Mouse (Mus musculus) bone marrow, adult 2 months (tissue): Measurements from ENCODE around the gene Mast4. TPM values are rescaled to one million over a fixed set of nuclear protein-coding genes. Genes with fewer than 3 reads are reported as not detected.

Source experiments
- H3K27ac ChIP-seq: fragments of 200-500 bp; 2 replicates; pipeline ENCODE4 v1.5.1; 2012; ENCODE audit warnings: low read depth, mild to moderate bottlenecking, control low read depth, inconsistent platforms, low read length; ENCODE audit not compliant: control insufficient read depth, poor library complexity, insufficient read depth
- H3K4me1 ChIP-seq: fragments of 200-500 bp; 2 replicates; pipeline ENCODE4 v1.6.1; 2011; ENCODE audit warnings: low read length; ENCODE audit not compliant: control insufficient read depth, insufficient read depth
- H3K4me3 ChIP-seq: fragments of 200-500 bp; replicated peaks from 2 replicates; pipeline ENCODE3; 2011; ENCODE audit warnings: mild to moderate bottlenecking, low read depth, low read length, control low read depth; ENCODE audit not compliant: control insufficient read depth
- CTCF ChIP-seq: fragments of 200-500 bp; IDR thresholded peaks from 2 replicates; pipeline ENCODE4 v1.5.1; 2011; ENCODE audit warnings: low read length, control low read depth; ENCODE audit not compliant: control insufficient read depth, insufficient read depth
- POLR2A ChIP-seq: fragments of 200-500 bp; IDR thresholded peaks from 2 replicates; pipeline ENCODE4 v1.6.1; 2011; ENCODE audit warnings: low read depth, mild to moderate bottlenecking, control low read depth, low read length, borderline replicate concordance; ENCODE audit not compliant: control insufficient read depth
- whole genome bisulfite sequencing: fragments of 180-500 bp; shearing (Covaris S2); methylation state at CpG from one replicate; pipeline ENCODE4 v1.1.7; 2018; 5-methylcytosine and 5-hydroxymethylcytosine counted together
- polyA plus RNA-seq: library from polyadenylated mRNA; stranded (reverse); fragments of >200 nt; gene quantifications from 2 replicates; pipeline ENCODE4 v1.2.4, GENCODE M21; 2011; ENCODE audit warnings: low replicate concordance; ENCODE audit not compliant: missing spikeins, insufficient read depth, insufficient read length

Gene Mast4
- polyA plus RNA-seq, 1 experiment, result 6.7 TPM

DNA sequence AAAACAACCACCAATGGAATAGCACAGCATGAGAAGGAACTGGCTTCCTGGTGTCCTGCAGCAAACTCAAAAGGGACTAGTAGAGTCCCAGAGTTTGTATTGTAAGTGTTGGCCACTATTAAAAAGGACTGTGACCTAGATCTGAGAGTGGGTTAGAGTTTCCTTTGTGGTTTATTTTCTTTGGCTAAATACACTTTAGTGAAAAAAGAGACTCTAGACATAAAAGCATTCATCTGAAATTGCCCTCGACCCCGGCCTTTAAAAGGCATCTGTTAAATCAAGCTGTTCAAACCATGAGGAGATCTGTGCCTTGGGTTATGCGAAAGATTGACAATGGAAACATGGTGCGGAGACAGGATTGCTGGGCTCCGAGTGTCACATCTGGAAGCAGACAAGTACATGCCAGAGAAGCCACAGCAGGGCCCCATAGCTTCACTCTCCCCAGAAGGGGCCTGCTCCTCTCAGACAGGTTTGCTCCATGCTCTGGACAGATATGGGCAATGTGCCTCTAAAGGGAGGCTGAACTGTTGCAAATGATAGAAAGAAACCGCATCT, 543.6 kb downstream of the Mast4 start:
- TF ChIP-seq POLR2A, result no peak
- no peak for TF ChIP-seq CTCF
- H3K27ac ChIP-seq, result no peak overlapping the region
- 88% methylated on average over 6 of the region's 6 CpGs for WGBS
- no peak overlapping the region for H3K4me3 ChIP-seq
- H3K4me1 ChIP-seq, result no peaks in the 10 kb centered on the region; the same call in 1 of the 2 replicates

DNA sequence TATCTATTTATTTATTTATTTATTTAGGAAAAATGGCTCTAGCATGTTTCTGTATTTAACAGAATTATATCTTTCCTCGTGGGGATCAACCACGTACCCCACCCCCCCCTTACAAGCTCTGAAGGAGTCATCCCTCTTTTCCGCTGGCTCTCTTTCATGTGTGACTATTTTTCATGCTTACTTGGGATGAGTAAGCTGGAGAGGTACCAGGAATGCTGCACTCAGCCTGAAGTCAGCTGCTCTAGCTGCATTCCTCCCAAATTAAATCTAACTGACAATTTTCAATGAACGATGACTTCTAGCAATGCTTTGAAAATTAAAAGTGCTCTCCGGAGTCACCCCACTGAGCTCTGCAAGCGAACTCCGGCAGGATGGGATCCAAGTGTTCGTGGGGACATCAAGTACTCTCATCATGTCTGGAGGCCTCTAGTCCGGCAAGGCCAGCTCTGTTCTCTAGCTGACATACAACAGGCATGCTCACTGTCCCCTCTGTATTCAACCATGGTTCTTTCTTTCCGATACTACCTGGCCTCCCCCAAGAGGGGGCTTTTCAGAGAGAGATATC, 547.5 kb downstream of the Mast4 start:
- TF ChIP-seq CTCF (no peak), POLR2A (no peak)
- H3K4me3 ChIP-seq, result no peak overlapping the region
- WGBS, result 91% methylated on average over 10 of the region's 10 CpGs
- no peak overlapping the region for H3K27ac ChIP-seq
- H3K4me1 ChIP-seq, result no peaks in the 10 kb centered on the region

DNA sequence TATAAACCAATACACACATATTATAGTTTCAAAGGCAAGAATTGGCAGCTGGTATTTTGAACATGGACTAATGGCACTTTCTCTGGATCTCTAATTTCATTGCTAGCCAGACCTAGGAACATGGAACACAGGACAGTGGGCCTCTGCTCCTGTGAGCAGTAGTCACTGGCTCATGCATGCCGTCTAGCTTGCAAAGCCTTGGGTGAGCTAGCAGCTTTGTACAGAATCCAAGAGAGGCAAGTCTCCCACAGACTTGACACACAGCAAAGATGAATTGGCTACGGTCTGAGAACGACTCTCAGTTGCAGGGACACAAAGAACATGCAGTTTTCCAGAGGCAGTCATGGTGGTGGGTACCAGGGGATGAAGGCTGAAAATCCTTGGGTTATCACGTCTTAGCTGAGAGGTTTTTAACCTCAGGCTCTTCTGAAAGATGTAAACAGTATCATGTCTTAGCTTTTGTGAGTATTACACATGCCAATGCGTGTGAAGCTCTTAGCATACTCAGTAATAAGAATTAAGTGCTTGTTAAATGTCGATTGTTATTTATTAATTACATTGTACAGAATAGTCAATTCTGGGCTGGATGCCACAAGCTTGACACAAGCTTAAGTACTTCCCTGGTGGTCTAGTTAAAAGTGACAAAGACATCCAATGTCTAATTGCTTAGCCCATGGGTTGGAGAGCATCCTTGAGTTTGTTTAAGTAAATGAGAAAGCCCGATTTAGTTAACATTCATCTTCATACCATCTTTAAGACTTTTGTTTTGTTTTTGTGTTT, 550.6 kb downstream of the Mast4 start:
- Histone ChIP-seq H3K4me1 (no peaks in the 10 kb centered on the region), H3K27ac (no peak overlapping the region), H3K4me3 (no peak overlapping the region)
- 87% methylated on average over 7 of the region's 7 CpGs for WGBS
- no peak for TF ChIP-seq CTCF
- TF ChIP-seq POLR2A, result no peak

DNA sequence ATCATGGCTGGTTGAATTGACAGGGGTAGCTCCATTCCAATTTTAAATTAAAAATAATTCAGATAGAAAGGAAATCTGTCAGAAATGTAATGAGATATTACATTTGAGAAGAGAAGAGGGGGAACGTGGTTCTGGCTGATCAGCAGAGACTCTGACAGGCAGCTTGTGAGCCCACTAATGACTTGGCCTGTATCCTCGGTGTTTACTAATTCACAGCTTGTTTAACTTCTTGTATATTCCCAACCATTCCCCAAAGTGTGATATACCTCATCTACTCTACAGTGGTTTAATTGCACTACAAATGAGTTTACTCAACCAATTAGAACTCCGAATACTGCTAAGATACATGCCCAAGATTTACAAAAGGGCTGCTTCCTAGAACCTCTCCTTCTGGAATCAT, 555.0 kb downstream of the Mast4 start:
- WGBS, result 85% methylated on average over 3 of the region's 3 CpGs
- no peak overlapping the region for H3K4me3 ChIP-seq
- H3K27ac ChIP-seq, result no peak overlapping the region
- TF ChIP-seq CTCF, result no peak
- TF ChIP-seq POLR2A, result no peak
- no peaks in the 10 kb centered on the region for H3K4me1 ChIP-seq

DNA sequence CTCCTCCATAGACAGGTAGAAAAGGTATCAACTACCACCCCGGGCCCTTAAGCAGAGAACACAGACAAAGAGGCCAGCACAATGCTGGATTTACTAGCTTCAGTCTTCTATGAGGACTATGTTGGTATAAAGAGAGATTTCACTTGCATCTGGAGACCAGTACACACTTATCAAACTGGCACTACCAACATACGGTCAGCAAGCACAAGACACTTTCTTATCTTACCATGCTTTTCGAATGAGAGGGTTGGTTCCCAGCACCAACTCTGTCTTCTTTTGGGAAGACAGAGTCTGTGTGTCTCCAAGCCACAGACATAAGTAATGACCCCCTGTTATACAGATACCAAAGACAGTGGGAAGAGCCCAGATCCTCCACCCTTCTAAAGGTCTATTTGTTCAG, 555.4 kb downstream of the Mast4 start:
- TF ChIP-seq CTCF (no peak), POLR2A (no peak)
- H3K4me1 ChIP-seq, result no peaks in the 10 kb centered on the region
- H3K27ac ChIP-seq, result no peak overlapping the region
- WGBS, result 67% methylated on average over 3 of the region's 3 CpGs
- no peak overlapping the region for H3K4me3 ChIP-seq

DNA sequence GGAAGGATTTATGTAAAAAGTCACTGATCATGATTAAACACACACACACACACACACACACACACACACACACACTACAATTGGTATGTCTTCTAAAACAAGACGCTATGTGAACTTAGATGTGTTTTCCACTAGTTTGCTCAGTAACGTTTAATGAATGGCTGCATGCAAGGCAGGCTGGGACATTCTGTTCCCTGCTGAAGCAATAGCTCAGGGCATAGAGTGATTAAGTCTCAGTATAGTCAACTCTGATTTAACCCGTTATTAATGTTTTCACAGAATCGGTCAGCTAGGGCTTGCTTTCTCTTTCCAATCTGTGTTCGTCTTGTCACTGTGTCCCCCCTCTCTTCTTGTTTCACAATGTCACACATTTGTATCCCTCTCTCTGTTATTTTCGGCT, 558.8 kb downstream of the Mast4 start:
- Histone ChIP-seq H3K4me3 (no peak overlapping the region), H3K27ac (no peak overlapping the region), H3K4me1 (no peaks in the 10 kb centered on the region)
- no peak for TF ChIP-seq CTCF
- TF ChIP-seq POLR2A, result no peak
- 88% methylated on average over 6 of the region's 6 CpGs for WGBS

DNA sequence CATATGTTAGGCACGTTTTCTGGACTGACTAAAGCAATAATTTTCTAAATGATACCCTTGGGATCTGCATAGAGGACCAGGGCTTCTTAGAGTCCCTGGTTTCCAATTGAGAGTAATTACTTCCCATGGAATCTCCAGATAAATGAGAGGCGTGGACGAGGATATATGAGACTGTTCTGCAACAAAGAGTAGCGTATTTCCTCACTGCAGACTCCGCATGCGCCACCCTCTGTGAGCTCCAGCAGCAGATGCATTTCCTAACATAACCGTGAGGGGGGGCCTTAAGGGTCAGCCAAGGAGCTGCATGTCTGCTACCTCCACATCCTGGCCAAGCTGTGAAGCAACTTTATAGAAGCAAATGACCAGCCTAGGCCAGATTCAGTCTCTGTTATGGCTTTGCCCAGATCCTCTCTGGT, 559.5 kb downstream of the Mast4 start:
- 80% methylated on average over 7 of the region's 7 CpGs for WGBS
- TF ChIP-seq CTCF (no peak), POLR2A (no peak)
- Histone ChIP-seq H3K4me1 (no peaks in the 10 kb centered on the region), H3K27ac (no peak overlapping the region), H3K4me3 (no peak overlapping the region)

DNA sequence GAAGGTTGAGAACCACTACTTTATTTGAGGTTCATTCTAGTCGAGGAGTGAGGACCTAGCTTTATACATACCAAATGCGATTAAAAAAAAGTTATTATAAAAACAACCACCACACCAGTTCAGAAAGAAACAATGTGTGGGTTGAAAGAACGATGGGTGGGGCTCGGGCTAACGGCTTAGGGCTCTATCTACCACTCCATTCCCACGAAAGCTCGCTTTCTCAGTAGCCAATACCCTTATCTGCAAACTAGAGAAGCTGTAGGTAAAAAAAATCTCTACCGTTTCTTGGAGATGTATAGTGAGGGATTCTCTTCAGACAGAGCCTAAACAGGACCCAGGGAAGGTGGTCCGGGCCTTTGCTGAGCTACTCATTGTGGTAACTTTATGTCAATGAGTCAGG, 561.1 kb downstream of the Mast4 start:
- 64% methylated on average over 9 of the region's 9 CpGs for WGBS
- no peak overlapping the region for H3K4me3 ChIP-seq
- TF ChIP-seq POLR2A (no peak), CTCF (no peak)
- H3K27ac ChIP-seq, result no peak overlapping the region
- H3K4me1 ChIP-seq, result no peaks in the 10 kb centered on the region

DNA sequence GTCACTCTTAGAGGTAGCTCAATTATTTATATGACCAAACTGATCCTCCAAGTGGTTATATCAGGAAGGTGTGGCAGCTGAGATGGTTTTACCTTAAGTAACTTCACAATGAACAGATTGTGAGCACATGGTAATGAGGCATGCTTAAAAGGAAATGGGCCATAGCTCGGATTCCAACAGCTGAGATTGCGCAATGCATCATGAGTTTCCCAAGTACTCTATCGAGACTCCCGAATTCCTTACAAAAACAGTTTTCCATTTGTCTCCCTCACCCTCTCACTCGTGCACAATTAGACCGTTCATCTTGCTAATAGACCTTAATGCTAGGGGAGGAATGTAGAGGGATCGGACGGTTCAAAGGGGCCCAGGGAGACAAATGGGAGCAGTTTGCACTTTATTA, 564.1 kb downstream of the Mast4 start:
- WGBS, result 83% methylated on average over 8 of the region's 8 CpGs
- no peaks in the 10 kb centered on the region for H3K4me1 ChIP-seq
- no peak for TF ChIP-seq CTCF
- no peak for TF ChIP-seq POLR2A
- no peak overlapping the region for H3K4me3 ChIP-seq
- H3K27ac ChIP-seq, result no peak overlapping the region
